Mouse (Mus musculus): ENCODE measurements around the gene Baat. TPM values are rescaled to one million over a fixed set of nuclear protein-coding genes. Genes with fewer than 3 reads are reported as not detected.

Baat gene
- total RNA-seq (2023) = not detected in 2 replicates

GRCm38 (mm10) chr4:49506386-49506785 lies at the start of gene Baat:
TSS of gene Baat (minus strand) at chr4:49506557.

DNA sequence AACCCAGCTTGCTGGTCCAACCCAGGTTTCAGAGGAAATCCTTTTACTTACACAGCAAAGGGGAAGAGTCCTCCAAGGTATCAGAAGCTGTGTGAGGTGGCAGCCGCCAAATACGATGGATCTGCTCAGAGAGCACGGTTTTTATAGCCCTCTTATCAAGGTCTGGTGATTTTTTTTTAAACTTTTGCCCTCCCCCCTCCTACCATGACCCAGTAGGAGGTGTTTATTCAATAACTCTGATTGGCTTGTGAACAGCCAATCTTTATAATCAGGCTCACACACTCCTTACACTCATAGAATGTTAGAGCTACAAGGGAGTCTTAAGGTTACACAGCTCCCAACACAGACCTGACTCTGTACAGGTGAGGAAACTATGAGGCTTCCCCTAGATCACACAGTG lies 43.0 kb upstream of the Baat start, which contains the start of gene Aldob:
TSS of gene Aldob (minus strand) at position 164 of the 400 bp plus-strand sequence.

GRCm38 (mm10) chr4:49520572-49521340 lies 14.4 kb upstream of the Baat start, which contains the start of the genes Mrpl50 and Zfp189:
TSS of gene Mrpl50 (minus strand) at chr4:49521093.
TSS of gene Zfp189 (plus strand) at chr4:49521176.

DNA sequence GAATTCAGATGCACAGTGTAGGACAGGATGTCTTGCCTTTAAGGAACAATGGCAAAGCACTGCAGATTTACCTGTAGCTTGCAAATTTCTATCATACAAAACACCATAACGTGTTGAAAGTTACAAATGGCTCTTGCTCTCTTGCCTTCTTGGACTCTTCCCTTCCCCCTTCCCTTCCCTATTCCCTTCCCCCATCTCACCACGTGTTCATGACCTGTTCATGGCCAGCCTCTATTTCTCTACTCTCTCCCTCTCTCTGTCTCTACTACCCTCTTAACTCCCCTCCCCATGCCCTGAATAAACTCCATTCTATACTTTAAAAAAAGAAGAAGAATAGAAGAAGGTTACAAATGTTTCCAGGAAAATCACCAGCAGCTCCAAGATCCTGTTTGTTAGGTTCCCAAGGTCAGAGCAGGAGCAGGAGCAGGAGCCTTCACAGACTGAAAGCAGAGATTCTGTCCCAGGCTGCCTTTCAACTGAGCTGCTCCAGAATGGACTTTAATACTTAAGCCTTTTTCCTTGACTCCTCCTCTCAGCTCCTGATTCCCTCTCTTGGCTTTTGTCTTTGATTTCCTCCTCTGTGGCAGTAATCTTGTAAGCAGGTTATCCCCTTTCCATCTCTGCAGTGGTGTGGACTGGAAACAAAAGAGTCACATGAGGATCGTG lies 32.8 kb downstream of the Baat start, which contains the start of gene Acnat1:
TSS of gene Acnat1 (minus strand) at position 478 of the 666 bp plus-strand sequence.

Other genes with a start within 250 kb of the Baat start
- not detected in 2 replicates for gene Acnat2, start 98.4 kb downstream of the Baat start, total RNA-seq (2023)
- gene Acnat1, start 32.6 kb downstream of the Baat start, total RNA-seq (2023) = not detected in 2 replicates
- 4.8 and 5.7 TPM in 2 replicates for gene Mrpl50, start 14.5 kb upstream of the Baat start, total RNA-seq (2023)
- 0.82 and 1.0 TPM in 2 replicates for gene Zfp189, start 14.6 kb upstream of the Baat start, total RNA-seq (2023)
- not detected in 2 replicates for gene Aldob, start 43.0 kb upstream of the Baat start, total RNA-seq (2023)
- gene Tmem246, start 91.3 kb upstream of the Baat start, total RNA-seq (2023) = not detected in 2 replicates
- 152 and 197 TPM in 2 replicates for gene Rnf20, start 125.4 kb upstream of the Baat start, total RNA-seq (2023)
- gene Ppp3r2, start 175.5 kb upstream of the Baat start, total RNA-seq (2023) = not detected in 2 replicates